Mouse (Mus musculus): ENCODE data around the gene Otogl. TPM values are rescaled to one million over a fixed set of nuclear protein-coding genes. Genes with fewer than 3 reads are reported as not detected.

The Otogl gene
- total and polyA plus RNA-seq, 2 experiments from 2014 or later: 0.08 to 0.16 TPM

DNA sequence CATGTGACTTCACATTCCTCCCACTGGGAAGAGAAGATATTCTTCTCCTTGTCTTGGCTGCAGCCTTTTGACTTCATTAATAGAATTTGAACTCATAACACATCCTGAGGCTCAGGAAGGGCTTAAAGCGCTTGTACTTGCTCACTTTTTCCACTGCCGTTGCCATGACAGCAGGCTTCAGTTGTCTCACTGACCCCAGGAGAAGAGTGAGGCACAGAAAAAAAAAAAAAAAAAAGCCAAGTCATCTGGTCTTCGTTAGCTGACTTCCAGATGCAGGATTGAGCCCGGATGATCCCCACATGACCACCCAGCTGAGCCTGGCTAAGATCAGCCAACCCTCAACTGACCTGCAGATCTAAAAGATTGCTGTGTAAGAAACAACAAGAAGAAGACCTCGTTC lies 34.4 kb upstream of the Otogl start:
- 52% methylated on average over 5 of the region's 5 CpGs for WGBS
- Histone ChIP-seq H3K27me3 (ENCODE audit: insufficient read depth, low read length) (no peaks in the 10 kb centered on the region), H3K27ac (no peak overlapping the region), H3K36me3 (ENCODE audit: insufficient read depth, low read length) (no peaks in the 10 kb centered on the region), H3K4me3 (ENCODE audit: low read length) (no peak overlapping the region), H3K9ac (replicated peaks; ENCODE audit: low read length) (no peak overlapping the region), H3K4me2 (ENCODE audit: low read depth, low read length) (no peak overlapping the region), H3K9me3 (ENCODE audit: low read length) (no peaks in the 10 kb centered on the region), H3K4me1 (ENCODE audit: insufficient read depth, low read length) (no peaks in the 10 kb centered on the region)
- DNase-seq (ENCODE audit: low spot score): no peak
- ATAC-seq: no peak
- no peak for TF ChIP-seq CTCF (IDR thresholded peaks at IDR 0.05; ENCODE audit: low read depth)

DNA sequence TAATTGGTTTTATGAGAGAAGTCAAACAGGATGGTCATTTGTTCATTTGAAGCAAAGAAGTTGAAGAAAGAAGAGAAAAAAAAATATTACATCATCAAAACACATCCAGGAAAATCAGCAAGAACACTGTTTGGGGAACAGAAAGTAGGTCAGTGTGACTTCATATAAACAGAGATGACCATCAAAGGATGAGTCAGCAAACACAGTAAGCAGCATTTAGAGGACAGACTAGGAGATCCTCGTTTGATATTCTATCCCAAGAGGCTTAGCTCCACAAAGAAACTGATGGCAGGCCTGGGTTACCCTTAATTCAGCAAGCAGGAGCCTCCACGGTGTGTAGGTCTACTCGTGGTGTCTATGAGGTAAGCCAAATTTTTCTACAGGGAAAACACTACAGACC lies 31.9 kb upstream of the Otogl start:
- Histone ChIP-seq H3K36me3 (ENCODE audit: insufficient read depth, low read length) (no peaks in the 10 kb centered on the region), H3K27ac (no peak overlapping the region), H3K9me3 (ENCODE audit: low read length) (no peaks in the 10 kb centered on the region), H3K4me3 (ENCODE audit: low read length) (no peak overlapping the region), H3K4me1 (ENCODE audit: insufficient read depth, low read length) (no peaks in the 10 kb centered on the region), H3K27me3 (ENCODE audit: insufficient read depth, low read length) (no peaks in the 10 kb centered on the region), H3K9ac (replicated peaks; ENCODE audit: low read length) (no peak overlapping the region), H3K4me2 (ENCODE audit: low read depth, low read length) (no peak overlapping the region)
- no peak for ATAC-seq
- WGBS: 79% methylated on average over 3 of the region's 3 CpGs
- TF ChIP-seq CTCF (IDR thresholded peaks at IDR 0.05; ENCODE audit: low read depth): no peak
- DNase-seq (ENCODE audit: low spot score): no peak

DNA sequence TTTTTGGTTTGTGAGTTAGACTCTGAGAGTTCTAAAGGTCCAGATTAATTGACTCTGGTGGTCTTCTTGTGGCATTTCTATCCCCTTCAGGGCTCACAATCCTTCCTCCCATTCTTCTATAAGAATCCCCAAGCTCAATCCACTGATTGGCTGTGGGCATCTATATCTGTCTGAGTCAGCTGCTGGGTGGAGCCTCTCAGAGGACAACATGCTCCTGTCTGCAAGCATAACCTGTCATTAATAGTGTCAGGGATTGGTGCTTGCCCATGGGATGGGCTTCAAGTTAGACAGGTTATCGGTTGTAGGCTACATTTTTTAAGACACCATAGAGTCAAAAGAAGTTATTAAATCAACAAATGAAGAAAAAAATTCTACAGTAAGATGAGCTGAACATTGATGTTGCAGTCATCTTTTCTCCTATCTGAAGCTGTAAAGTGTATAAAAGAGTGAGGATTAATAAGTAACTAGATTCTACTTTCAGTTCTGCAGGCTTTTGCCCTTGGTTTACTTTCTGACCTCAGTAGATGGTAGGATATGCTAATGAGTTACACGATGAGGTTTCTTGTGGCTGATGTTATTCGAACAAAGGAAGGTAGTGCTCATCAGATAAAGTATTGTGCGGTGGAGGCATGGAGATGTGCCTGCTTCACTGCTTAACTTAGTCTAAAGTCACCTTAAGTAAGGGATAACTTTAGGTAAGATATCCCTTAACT lies 29.4 kb upstream of the Otogl start:
- no peak for DNase-seq (ENCODE audit: low spot score)
- Histone ChIP-seq H3K4me2 (ENCODE audit: low read depth, low read length) (no peak overlapping the region), H3K36me3 (ENCODE audit: insufficient read depth, low read length) (no peaks in the 10 kb centered on the region), H3K27me3 (ENCODE audit: insufficient read depth, low read length) (no peaks in the 10 kb centered on the region), H3K4me3 (ENCODE audit: low read length) (no peak overlapping the region), H3K9ac (replicated peaks; ENCODE audit: low read length) (no peak overlapping the region), H3K9me3 (ENCODE audit: low read length) (no peaks in the 10 kb centered on the region), H3K4me1 (ENCODE audit: insufficient read depth, low read length) (no peaks in the 10 kb centered on the region), H3K27ac (no peak overlapping the region)
- 89% methylated on average over 4 of the region's 4 CpGs for WGBS
- no peak for TF ChIP-seq CTCF (IDR thresholded peaks at IDR 0.05; ENCODE audit: low read depth)
- no peak for ATAC-seq

DNA sequence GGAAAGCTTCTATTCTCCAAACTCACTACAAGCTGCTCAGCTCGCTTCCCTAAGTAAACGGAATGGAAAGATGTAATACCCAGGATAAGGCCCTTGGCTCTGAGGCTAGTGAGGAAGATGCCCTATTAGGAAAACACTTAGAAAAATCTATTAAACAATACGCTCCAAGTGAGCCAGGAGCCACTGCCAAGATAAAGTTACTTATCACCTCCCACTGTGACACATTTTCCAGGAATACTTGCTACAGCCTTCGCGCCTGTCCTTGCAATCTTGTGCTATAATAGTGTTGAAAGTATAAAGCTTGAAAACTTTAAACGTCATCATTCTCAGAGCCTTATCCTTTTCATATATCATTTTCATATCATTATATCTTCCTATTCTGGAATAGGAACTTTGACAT lies 28.4 kb upstream of the Otogl start:
- Histone ChIP-seq H3K4me2 (ENCODE audit: low read depth, low read length) (no peak overlapping the region), H3K4me3 (ENCODE audit: low read length) (no peak overlapping the region), H3K27ac (no peak overlapping the region), H3K9me3 (ENCODE audit: low read length) (no peaks in the 10 kb centered on the region), H3K9ac (replicated peaks; ENCODE audit: low read length) (no peak overlapping the region), H3K4me1 (ENCODE audit: insufficient read depth, low read length) (no peaks in the 10 kb centered on the region), H3K36me3 (ENCODE audit: insufficient read depth, low read length) (no peaks in the 10 kb centered on the region), H3K27me3 (ENCODE audit: insufficient read depth, low read length) (no peaks in the 10 kb centered on the region)
- 72% methylated on average over 6 of the region's 6 CpGs for whole genome bisulfite sequencing
- no peak for TF ChIP-seq CTCF (IDR thresholded peaks at IDR 0.05; ENCODE audit: low read depth)
- ATAC-seq (no peak), DNase-seq (ENCODE audit: low spot score) (no peak)

DNA sequence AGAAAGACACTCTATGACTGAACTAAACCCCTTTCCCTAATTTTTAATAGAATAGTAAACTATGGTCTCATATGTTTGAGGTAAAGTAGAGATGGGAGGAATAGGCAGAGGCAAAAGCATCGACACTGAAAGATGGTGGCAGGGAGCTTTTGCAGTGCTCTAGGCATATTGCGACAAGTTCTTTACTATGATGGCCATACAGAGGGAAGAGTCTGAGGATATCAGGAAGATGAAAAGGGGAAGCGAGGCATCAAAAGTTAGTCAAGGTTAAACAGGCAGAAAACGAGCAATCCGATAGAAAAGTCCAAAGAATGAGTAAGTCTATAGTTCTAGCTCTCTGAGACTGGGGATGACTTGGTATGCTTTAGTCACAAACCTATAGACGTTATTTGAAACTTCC lies 27.9 kb upstream of the Otogl start:
- 85% methylated on average over 6 of the region's 6 CpGs for WGBS
- Histone ChIP-seq H3K4me3 (ENCODE audit: low read length) (no peak overlapping the region), H3K27me3 (ENCODE audit: insufficient read depth, low read length) (no peaks in the 10 kb centered on the region), H3K27ac (no peak overlapping the region), H3K4me1 (ENCODE audit: insufficient read depth, low read length) (no peaks in the 10 kb centered on the region), H3K9ac (replicated peaks; ENCODE audit: low read length) (no peak overlapping the region), H3K9me3 (ENCODE audit: low read length) (no peaks in the 10 kb centered on the region), H3K36me3 (ENCODE audit: insufficient read depth, low read length) (no peaks in the 10 kb centered on the region), H3K4me2 (ENCODE audit: low read depth, low read length) (no peak overlapping the region)
- DNase-seq (ENCODE audit: low spot score): no peak
- TF ChIP-seq CTCF (IDR thresholded peaks at IDR 0.05; ENCODE audit: low read depth): no peak
- ATAC-seq: no peak

DNA sequence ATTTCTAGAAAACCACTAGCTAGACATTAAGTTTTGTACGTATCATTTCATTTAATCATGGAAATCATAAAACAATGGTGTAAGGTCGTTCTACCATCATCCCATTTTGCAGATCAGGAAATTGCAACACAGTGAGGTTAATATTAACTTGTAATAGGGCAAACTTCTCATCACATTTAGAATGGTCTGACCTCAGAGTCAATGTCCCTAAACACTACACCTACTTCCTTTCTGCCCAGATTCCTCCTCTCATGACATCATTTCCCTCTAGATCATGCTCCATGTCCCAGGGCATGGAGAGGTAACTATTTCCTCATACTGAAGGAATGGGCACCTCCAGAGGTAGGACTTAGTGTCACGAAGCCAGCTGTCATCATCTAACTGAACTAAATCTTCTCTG lies 22.1 kb upstream of the Otogl start:
- no peak for TF ChIP-seq CTCF (IDR thresholded peaks at IDR 0.05; ENCODE audit: low read depth)
- 85% methylated on average over 3 of the region's 3 CpGs for WGBS
- H3K9me3 ChIP-seq (ENCODE audit: low read length): no peaks in the 10 kb centered on the region
- no peaks in the 10 kb centered on the region for H3K27me3 ChIP-seq (ENCODE audit: insufficient read depth, low read length)
- no peak for DNase-seq (ENCODE audit: low spot score)
- no peak overlapping the region for H3K4me2 ChIP-seq (ENCODE audit: low read depth, low read length)
- H3K4me1 ChIP-seq (ENCODE audit: insufficient read depth, low read length): no peaks in the 10 kb centered on the region
- no peak overlapping the region for H3K27ac ChIP-seq
- ATAC-seq: no peak
- no peaks in the 10 kb centered on the region for H3K36me3 ChIP-seq (ENCODE audit: insufficient read depth, low read length)
- no peak overlapping the region for H3K9ac ChIP-seq (replicated peaks; ENCODE audit: low read length)
- H3K4me3 ChIP-seq (ENCODE audit: low read length): no peak overlapping the region

DNA sequence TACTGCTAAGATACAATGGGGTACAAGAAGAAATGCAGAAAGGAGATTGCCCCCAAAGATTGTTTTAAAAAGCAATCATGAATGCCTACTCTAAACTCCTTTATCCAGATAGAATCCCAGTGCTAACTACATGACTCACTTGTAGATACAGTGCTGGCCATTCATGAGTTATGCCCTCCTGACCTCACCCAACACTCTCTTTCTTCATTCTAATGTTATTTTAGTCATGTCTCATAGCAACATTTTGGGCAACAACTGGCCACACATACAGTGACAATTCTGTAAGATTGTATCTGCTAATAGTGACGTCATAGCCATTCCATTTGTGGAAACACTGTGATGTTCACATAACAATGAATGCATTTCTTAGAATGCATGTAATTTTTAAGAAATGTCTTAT lies 21.6 kb upstream of the Otogl start:
- Histone ChIP-seq H3K27ac (no peak overlapping the region), H3K4me1 (ENCODE audit: insufficient read depth, low read length) (no peaks in the 10 kb centered on the region), H3K27me3 (ENCODE audit: insufficient read depth, low read length) (no peaks in the 10 kb centered on the region), H3K9ac (replicated peaks; ENCODE audit: low read length) (no peak overlapping the region), H3K36me3 (ENCODE audit: insufficient read depth, low read length) (no peaks in the 10 kb centered on the region), H3K9me3 (ENCODE audit: low read length) (no peaks in the 10 kb centered on the region), H3K4me3 (ENCODE audit: low read length) (no peak overlapping the region), H3K4me2 (ENCODE audit: low read depth, low read length) (no peak overlapping the region)
- no peak for DNase-seq (ENCODE audit: low spot score)
- 84% methylated on average over 1 of the region's 1 CpGs for WGBS
- no peak for TF ChIP-seq CTCF (IDR thresholded peaks at IDR 0.05; ENCODE audit: low read depth)
- ATAC-seq: no peak

Measured in hindbrain, postnatal 0 days (tissue).